Mouse (Mus musculus) E14TG2a.4 (cell line): Measurements from ENCODE around the gene Prkcd.

Experiments
- CTCF ChIP-seq: conservative IDR thresholded peaks from 2 replicates; pipeline ENCODE4 v1.5.1; 2014; ENCODE audit warnings: low read length
- NANOG ChIP-seq: IDR thresholded peaks from 2 replicates; pipeline ENCODE4 v1.6.1; 2014; ENCODE audit warnings: borderline replicate concordance, low read length, mixed read lengths
- POU5F1 ChIP-seq: IDR thresholded peaks from 2 replicates; pipeline ENCODE4 v1.6.1; 2014; ENCODE audit warnings: low read length, borderline replicate concordance

GRCm38 (mm10) chr14:30551509-30551908, 74.5 kb downstream of the Prkcd start:
- TF ChIP-seq CTCF, result no peak
- no peak for TF ChIP-seq NANOG
- no peak for TF ChIP-seq POU5F1
